Mouse (Mus musculus) bone marrow macrophage, adult 2 months (primary cell): ENCODE results near the gene Olfr1370. TPM values are rescaled to one million over a fixed set of nuclear protein-coding genes. Genes with fewer than 3 reads are reported as not detected.
"Not testable (repeated sequence)": the region's sequence is repeated elsewhere in the genome, so short reads cannot be mapped to it uniquely, and the experiment has no call there.

Experiments
- H3K27ac ChIP-seq: 2 replicates; pipeline ENCODE4 v1.5.1; 2012; ENCODE audit warnings: low read depth, low read length; ENCODE audit not compliant: insufficient read depth
- H3K4me1 ChIP-seq: 2 replicates; pipeline ENCODE4 v1.6.1; 2012; ENCODE audit warnings: low read length; ENCODE audit not compliant: control insufficient read depth, insufficient read depth
- H3K4me3 ChIP-seq: 2 replicates; pipeline ENCODE4 v1.5.1; 2012; ENCODE audit warnings: mild to moderate bottlenecking, low read length, moderate library complexity; ENCODE audit not compliant: insufficient read depth
- CTCF ChIP-seq: IDR thresholded peaks from 2 replicates; pipeline ENCODE4 v1.5.1; 2012; ENCODE audit warnings: low read depth, mild to moderate bottlenecking, low read length, moderate library complexity
- POLR2A ChIP-seq: IDR thresholded peaks from 2 replicates; pipeline ENCODE4 v1.6.1; 2012; ENCODE audit warnings: mild to moderate bottlenecking, low read depth, low read length, borderline replicate concordance
- polyA plus RNA-seq: library from polyadenylated mRNA; stranded (reverse); fragments of >200 nt; gene quantifications from 2 replicates; pipeline ENCODE4 v1.2.4, GENCODE M21; 2012; ENCODE audit not compliant: missing spikeins, insufficient read depth, insufficient read length

The Olfr1370 gene
- not detected in 2 replicates for polyA plus RNA-seq

DNA sequence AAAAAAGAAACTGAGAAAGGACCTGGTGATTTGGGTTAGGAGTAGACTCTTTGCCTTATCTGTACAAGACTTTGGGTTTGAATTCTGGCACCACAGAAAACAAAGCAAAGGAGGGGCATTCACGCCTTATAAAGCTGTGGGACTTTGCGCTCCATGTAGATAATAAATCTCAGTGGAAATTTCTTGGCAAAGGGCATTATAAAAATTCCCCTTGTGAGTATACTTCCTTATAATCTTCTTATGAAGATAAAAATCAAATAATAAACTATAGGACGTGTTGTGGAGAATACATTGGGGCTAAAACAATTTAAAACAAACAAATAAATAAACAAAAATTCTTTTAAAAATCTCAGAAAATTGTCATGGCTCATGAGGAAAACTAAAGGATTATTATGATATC, at the start of gene Olfr1370:
Gene Olfr1370, minus strand, starts transcription at position 101 of the 400 bp plus-strand sequence.
- H3K27ac ChIP-seq: no peak within 1 kb of the TSS
- no peak for TF ChIP-seq CTCF
- no peak for TF ChIP-seq POLR2A
- H3K4me1 ChIP-seq: no peaks in the 10 kb centered on the region
- no peak within 1 kb of the TSS for H3K4me3 ChIP-seq

- Histone ChIP-seq H3K4me3 (no peak overlapping the region), H3K27ac (no peak overlapping the region), H3K4me1 (no peaks in the 10 kb centered on the region)
- no peak for TF ChIP-seq POLR2A
- no peak for TF ChIP-seq CTCF
Measured at GRCm38 (mm10) chr13:21114121-21114520, 39.4 kb upstream of the Olfr1370 start.

DNA sequence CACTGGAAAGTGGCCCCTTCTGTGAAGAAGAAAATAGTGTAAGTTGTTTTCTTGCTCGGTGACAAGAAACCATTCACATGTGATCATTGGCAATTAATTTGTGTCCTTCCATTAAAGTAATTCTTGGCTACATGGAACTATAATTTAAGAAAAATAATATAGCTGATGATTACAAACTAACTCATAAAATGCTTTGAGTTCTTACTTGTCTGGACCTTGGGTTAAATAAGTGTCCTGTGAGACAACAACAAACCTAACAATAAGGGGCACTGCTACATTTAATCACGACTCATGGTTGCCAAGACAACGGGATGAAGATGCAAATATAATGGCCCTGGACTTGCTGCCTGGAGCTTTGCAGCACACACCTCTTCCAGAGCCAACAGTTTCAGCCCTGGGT, 36.4 kb upstream of the Olfr1370 start, which contains the start of gene Olfr1369-ps1:
Gene Olfr1369-ps1, plus strand, starts transcription at position 301 of the 400 bp plus-strand sequence.
- not testable (repeated sequence) for H3K27ac ChIP-seq, H3K4me1 ChIP-seq, H3K4me3 ChIP-seq

DNA sequence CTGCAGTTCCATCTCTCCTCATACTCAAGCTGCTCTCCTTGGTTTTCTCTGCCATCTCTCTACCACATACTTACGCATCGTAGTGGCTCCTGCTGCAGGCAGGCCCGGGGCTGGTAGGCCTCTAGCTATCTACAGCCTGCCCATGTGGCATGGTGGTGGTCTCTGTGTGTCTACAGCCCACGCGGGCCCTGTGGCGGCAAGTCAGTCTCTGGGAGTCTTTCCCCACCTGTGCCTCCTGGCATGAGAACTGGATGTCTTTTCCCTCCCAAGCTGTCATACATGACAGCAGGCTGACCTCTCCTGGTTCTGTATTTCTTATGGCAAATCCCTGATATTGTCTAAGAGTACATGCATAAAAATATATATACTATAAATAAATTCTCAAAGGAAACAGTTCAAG, 35.7 kb upstream of the Olfr1370 start:
- no peaks in the 10 kb centered on the region for H3K4me1 ChIP-seq
- H3K4me3 ChIP-seq: no peak overlapping the region
- H3K27ac ChIP-seq: no peak overlapping the region
- TF ChIP-seq CTCF (no peak), POLR2A (no peak)

DNA sequence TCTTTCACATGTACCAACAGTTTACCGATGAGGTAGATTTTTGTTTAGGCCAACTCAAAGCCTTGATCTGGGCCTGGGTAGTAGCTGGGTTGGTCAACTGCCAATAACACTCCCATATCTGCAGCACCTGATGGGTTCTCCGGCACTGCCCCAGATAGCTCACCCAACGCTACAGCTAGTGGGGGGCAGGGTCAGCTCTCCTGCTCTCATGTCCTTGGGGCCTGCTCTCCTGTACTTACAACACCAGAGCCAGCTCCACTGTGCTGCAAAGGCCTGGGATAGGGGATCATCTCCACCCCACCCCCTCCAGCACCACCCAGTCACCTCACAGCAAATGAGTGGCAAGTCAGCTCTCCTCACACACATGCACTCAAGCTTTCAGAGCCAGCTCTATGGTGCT, 35.0 kb upstream of the Olfr1370 start:
- H3K4me3 ChIP-seq: no peak overlapping the region
- no peak overlapping the region for H3K27ac ChIP-seq
- no peak for TF ChIP-seq POLR2A
- TF ChIP-seq CTCF: no peak
- no peaks in the 10 kb centered on the region for H3K4me1 ChIP-seq

GRCm38 (mm10) chr13:21082686-21083085, 7.9 kb upstream of the Olfr1370 start:
- Histone ChIP-seq H3K27ac (no peak overlapping the region), H3K4me3 (no peak overlapping the region), H3K4me1 (no peaks in the 10 kb centered on the region)
- TF ChIP-seq POLR2A (no peak), CTCF (no peak)

DNA sequence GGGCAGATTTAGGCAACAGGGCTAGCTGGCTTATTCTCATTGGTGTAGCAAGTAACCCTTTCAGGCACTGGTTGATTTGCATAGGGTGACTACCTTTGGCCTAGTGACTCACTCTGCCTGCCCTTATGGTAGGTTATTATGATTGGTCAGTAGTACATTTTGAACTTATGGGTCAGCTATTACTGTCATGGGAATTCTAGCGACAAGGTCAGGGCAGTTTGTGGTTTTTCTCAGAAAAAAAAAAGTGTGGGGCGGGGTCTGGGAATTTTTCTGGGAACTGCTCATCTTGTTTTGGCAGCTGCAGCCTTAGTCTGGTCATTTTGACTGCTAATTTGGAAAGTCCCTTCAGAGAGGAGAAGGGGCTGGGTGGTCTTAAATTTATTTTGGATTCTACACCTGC, 8.7 kb downstream of the Olfr1370 start:
- no peak overlapping the region for H3K4me3 ChIP-seq
- TF ChIP-seq CTCF (no peak), POLR2A (no peak)
- no peaks in the 10 kb centered on the region for H3K4me1 ChIP-seq
- no peak overlapping the region for H3K27ac ChIP-seq

DNA sequence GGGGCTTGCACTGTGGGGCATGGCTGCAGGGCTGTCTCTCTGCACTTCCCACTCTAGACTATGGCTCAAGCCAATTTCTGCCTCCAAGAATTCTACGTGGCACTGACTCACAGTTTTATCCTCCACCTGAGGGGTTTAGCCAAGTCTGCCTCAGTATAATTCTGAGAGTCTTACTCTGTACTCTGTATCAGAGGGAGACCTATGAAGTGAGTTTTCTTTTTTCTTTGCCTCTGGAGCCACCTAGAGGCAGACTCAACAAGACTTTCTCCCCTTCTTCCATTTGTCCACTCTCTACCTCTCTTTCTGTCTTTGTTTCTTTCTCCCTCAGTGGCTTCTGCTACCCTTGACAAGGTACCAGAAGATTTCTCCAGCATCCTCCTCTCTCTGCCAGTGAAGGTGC, 24.6 kb downstream of the Olfr1370 start:
- Histone ChIP-seq H3K4me1 (no peaks in the 10 kb centered on the region), H3K4me3 (no peak overlapping the region), H3K27ac (no peak overlapping the region)
- no peak for TF ChIP-seq POLR2A
- no peak for TF ChIP-seq CTCF

DNA sequence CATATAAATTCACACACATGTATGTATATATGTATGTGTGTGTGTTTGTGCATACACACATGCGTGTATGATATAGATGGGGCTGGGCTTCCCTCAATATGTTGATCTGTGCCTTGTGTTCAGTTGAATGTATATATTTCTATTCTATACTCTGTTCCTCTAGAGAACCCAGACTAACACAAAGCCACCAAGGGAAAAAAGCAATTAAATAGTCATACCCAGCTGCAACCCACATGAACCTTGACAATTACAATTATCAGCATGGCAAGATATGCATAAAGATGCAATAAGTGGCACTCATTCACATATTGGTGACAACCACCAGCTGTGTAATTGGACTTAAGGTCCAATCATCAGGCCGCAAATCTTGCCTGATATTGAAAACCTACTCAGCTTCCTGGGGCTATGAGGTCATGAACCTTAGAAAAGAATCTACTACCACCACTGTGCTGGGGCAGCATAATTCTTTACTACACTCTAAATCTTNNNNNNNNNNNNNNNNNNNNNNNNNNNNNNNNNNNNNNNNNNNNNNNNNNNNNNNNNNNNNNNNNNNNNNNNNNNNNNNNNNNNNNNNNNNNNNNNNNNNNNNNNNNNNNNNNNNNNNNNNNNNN, 34.1 kb downstream of the Olfr1370 start:
- TF ChIP-seq CTCF: no peak
- no peak for TF ChIP-seq POLR2A
- Histone ChIP-seq H3K4me3 (no peak overlapping the region), H3K27ac (no peak overlapping the region), H3K4me1 (no peaks in the 10 kb centered on the region)

DNA sequence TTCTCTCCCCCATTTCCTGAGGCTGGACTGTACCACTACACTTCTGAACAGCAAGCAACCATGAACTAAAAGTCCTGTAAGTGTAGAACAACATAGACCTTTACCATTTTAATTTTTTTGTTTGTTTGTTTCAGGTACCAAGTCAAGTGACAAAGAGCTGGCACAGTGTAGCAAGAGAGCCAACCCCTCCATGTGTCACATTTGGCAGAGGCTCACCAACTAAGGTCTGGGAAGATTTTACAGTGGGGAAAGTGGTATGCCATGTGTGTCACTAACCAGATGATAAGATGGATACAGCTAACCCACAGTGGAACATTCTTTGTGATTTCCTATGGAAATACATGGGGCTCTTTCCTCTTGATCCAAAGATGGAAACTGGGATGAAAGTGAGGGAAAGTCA, 38.8 kb downstream of the Olfr1370 start:
- no peak for TF ChIP-seq POLR2A
- TF ChIP-seq CTCF: no peak
- H3K4me3 ChIP-seq: no peak overlapping the region
- H3K27ac ChIP-seq: no peak overlapping the region
- H3K4me1 ChIP-seq: no peaks in the 10 kb centered on the region

GRCm38 (mm10) chr13:21035011-21035410, 39.7 kb downstream of the Olfr1370 start:
- Histone ChIP-seq H3K27ac (no peak overlapping the region), H3K4me1 (no peaks in the 10 kb centered on the region), H3K4me3 (no peak overlapping the region)
- TF ChIP-seq POLR2A (no peak), CTCF (no peak)
